Mouse (Mus musculus) left cerebral cortex, adult 18-20 months (tissue): ENCODE measurements around the gene Prkag1. TPM values are rescaled to one million over a fixed set of nuclear protein-coding genes. Genes with fewer than 3 reads are reported as not detected.

Experiments used
- DNase-seq, 2 experiments: peaks; one replicate each; pipeline ENCODE4 v3.0.0; 2021 to 2022; ENCODE audit warnings: low spot score in 2 of 2, mixed read lengths in 1 of 2
- total RNA-seq, 2 experiments: library from RNA; stranded (reverse); gene quantifications; 2 replicates each; pipeline ENCODE4 v1.2.3; 2021

The Prkag1 gene
- total RNA-seq, 2 experiments from 2014 or later, result 54.6 to 56.2 TPM

GRCm38 (mm10) chr15:98774096-98774495 lies 57.2 kb downstream of the Prkag1 start:
- DNase-seq, result no peak

GRCm38 (mm10) chr15:98772511-98773211 lies 58.7 kb downstream of the Prkag1 start:
- no peak for DNase-seq

DNA sequence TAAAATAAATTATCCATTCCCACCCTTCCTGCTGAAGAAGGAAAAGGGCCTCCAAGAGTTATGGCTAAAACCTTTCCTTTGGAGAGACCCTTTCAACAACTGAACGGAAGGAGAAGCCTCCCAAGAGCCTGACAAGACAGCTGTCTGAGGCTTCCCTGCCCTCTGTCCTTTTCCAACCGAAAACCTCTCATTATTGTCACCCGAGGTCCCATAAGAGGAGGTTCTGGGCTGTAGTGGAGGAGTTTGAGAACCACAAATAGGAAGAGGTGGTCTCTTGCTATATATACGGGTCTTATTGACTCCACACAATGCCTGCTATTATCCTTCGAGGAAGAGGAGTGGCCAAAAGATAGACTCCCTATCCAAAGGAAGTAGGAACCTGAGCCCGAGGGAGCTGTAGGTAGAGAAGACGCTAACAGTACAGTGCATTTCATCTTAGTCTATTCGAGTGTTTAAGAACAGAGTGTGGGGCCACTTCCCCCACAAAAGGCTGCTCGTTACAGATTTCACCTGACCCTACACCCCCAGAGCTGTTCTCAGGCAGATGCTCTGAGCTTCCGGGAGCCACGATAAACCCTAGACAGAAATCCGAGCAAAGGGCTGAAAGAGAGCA lies 59.4 kb downstream of the Prkag1 start:
- no peak for DNase-seq

GRCm38 (mm10) chr15:98768259-98768658 lies 63.1 kb downstream of the Prkag1 start:
- DNase-seq, result no peak

DNA sequence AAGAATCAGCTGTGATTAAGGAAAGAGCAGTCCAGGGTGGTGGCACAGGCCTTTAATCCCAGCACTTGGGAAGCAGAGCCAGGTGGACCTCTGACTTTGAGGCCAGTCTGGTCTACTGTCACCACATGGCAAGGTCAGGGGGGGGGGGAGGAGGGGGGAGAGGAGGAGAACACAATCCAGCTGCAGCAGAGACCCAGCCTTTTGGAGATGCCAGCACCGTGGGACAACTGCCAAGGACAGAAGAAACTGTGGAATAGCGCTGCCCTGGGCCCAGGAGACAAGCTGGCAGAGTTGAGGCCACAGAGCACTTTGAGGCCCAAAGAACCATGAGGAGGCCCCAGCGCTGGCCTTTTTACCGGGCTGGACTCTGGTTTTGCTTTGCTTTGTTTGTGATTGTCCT lies 65.4 kb downstream of the Prkag1 start:
- no peak for DNase-seq

Other genes starting within 250 kb of the Prkag1 start
- gene Adcy6, start 221.4 kb downstream of the Prkag1 start, total RNA-seq, result 10 to 100 TPM; 45.8 to 49.7 TPM
- 100 to 1,000 TPM; 267 to 278 TPM for gene Cacnb3, start 200.7 kb downstream of the Prkag1 start, total RNA-seq
- gene Ddx23, start 168.6 kb downstream of the Prkag1 start, total RNA-seq, result 10 to 100 TPM; 86.9 to 90.6 TPM
- 10 to 100 TPM; 24.4 to 30.7 TPM for gene Rnd1, start 154.1 kb downstream of the Prkag1 start, total RNA-seq
- gene Ccdc65, start 123.3 kb downstream of the Prkag1 start, total RNA-seq, result 10 to 100 TPM in 1 of 2 experiments, 1 to 10 TPM in 1; 9.5 to 10.5 TPM
- 1 to 10 TPM; 1.9 to 2.6 TPM for gene Fkbp11, start 103.3 kb downstream of the Prkag1 start, total RNA-seq
- gene Arf3, start 68.3 kb downstream of the Prkag1 start, total RNA-seq, result 100 to 1,000 TPM; 724 to 773 TPM
- 1 to 10 TPM in 1 of 2 experiments, under 1 TPM in 1; 0.63 to 1.1 TPM for gene Wnt10b, start 53.4 kb downstream of the Prkag1 start, total RNA-seq
- gene Wnt1, start 41.7 kb downstream of the Prkag1 start, total RNA-seq, result not detected
- gene Ddn, start 22.0 kb downstream of the Prkag1 start, total RNA-seq, result 100 to 1,000 TPM; 778 to 797 TPM
- 10 to 100 TPM; 74.3 to 77.8 TPM for gene Kmt2d, start 39.7 kb upstream of the Prkag1 start, total RNA-seq
- 10 to 100 TPM in 1 of 2 experiments, 1 to 10 TPM in 1; 8.6 to 12.9 TPM for gene Rhebl1, start 63.0 kb upstream of the Prkag1 start, total RNA-seq
- under 1 TPM; 0.21 to 0.26 TPM for gene Dhh, start 67.0 kb upstream of the Prkag1 start, total RNA-seq
- 10 to 100 TPM; 12.9 to 17.9 TPM for gene Lmbr1l, start 86.7 kb upstream of the Prkag1 start, total RNA-seq
- 100 to 1,000 TPM; 584 to 602 TPM for gene Tuba1b, start 103.0 kb upstream of the Prkag1 start, total RNA-seq
- gene Gm49450, start 122.0 kb upstream of the Prkag1 start, total RNA-seq, result not detected
- 100 to 1,000 TPM; 874 to 893 TPM for gene Tuba1a, start 122.2 kb upstream of the Prkag1 start, total RNA-seq
- gene Tuba1c, start 198.4 kb upstream of the Prkag1 start, total RNA-seq, result 10 to 100 TPM; 65.4 to 66.8 TPM
- 1 to 10 TPM in 1 of 2 experiments, under 1 TPM in 1; 0.77 to 2.6 TPM for gene Prph, start 223.7 kb upstream of the Prkag1 start, total RNA-seq
- not detected for gene Troap, start 243.1 kb upstream of the Prkag1 start, total RNA-seq